Mouse (Mus musculus) kidney, embryonic 14.5 days (tissue): Measurements from ENCODE around the gene Srrm4. TPM values are rescaled to one million over a fixed set of nuclear protein-coding genes. Genes with fewer than 3 reads are reported as not detected.

Experiments
- ATAC-seq: fragments of 200-750 bp; cut with Nextera tagmentation; 2 replicates; pipeline ENCODE4 v1.8.0; 2017; ENCODE audit warnings: moderate number of reproducible peaks, mild to moderate bottlenecking, moderate TSS enrichment, moderate library complexity; ENCODE audit not compliant: low FRiP score, low TSS enrichment
- H3K27ac ChIP-seq: fragments of 300-500 bp; sonication (generic); 2 replicates; pipeline ENCODE4 v1.5.1; 2014; ENCODE audit warnings: low read depth, mild to moderate bottlenecking, low read length, moderate library complexity, mixed read lengths
- H3K27me3 ChIP-seq: fragments of 300-500 bp; sonication (generic); 2 replicates; pipeline ENCODE4 v1.6.1; 2014; ENCODE audit warnings: mild to moderate bottlenecking, low read length; ENCODE audit not compliant: control insufficient read depth, insufficient read depth
- H3K36me3 ChIP-seq: fragments of 300-500 bp; sonication (generic); 2 replicates; pipeline ENCODE4 v1.6.1; 2014; ENCODE audit warnings: low read length, mixed read lengths; ENCODE audit not compliant: control insufficient read depth, insufficient read depth
- H3K4me1 ChIP-seq: fragments of 300-500 bp; sonication (generic); 2 replicates; pipeline ENCODE4 v1.6.1; 2014; ENCODE audit warnings: low read length, mixed read lengths; ENCODE audit not compliant: control insufficient read depth, insufficient read depth
- H3K4me2 ChIP-seq: fragments of 300-500 bp; sonication (generic); replicated peaks from 2 replicates; pipeline ENCODE4 v1.6.1; 2014; ENCODE audit warnings: low read depth, mild to moderate bottlenecking, low read length
- H3K4me3 ChIP-seq: fragments of 300-500 bp; sonication (generic); 2 replicates; pipeline ENCODE4 v1.5.1; 2014; ENCODE audit warnings: mild to moderate bottlenecking, low read length
- H3K9ac ChIP-seq: fragments of 300-500 bp; sonication (generic); 2 replicates; pipeline ENCODE4 v1.6.1; 2014; ENCODE audit warnings: low read depth, mild to moderate bottlenecking, low read length, moderate library complexity
- H3K9me3 ChIP-seq: fragments of 300-500 bp; sonication (generic); 2 replicates; pipeline ENCODE4 v1.6.1; 2016; ENCODE audit warnings: low read length; ENCODE audit not compliant: control insufficient read depth
- WGBS: fragments of 180-500 bp; shearing (Covaris S2); extraction: QIAGEN DNeasy Blood & Tissue Kit; methylation state at CpG from one replicate; pipeline ENCODE4 v1.1.7; 2014; 5-methylcytosine and 5-hydroxymethylcytosine counted together
- polyA plus RNA-seq: library from polyadenylated mRNA; unstranded; fragments of >200 nt; fragmentation: Nextera tagmentation; extraction: Ambion mirVana; gene quantifications from 2 replicates; pipeline ENCODE4 v1.2.1, GENCODE M21; 2014

Srrm4 gene
- polyA plus RNA-seq, result 0.10 and 0.32 TPM in 2 replicates

- Histone ChIP-seq H3K36me3 (no peaks in the 10 kb centered on the region), H3K4me1 (0 out of 2 replicates have a peak, but pooled peaks cover 5% of the 10 kb centered on the region), H3K4me2 (peak within 1 kb of the TSS; percentile 39), H3K9me3 (no peaks in the 10 kb centered on the region; the same call in 1 of the 2 replicates), H3K9ac (no peak within 1 kb of the TSS), H3K4me3 (peak within 1 kb of the TSS; percentile 25), H3K27ac (no peak within 1 kb of the TSS), H3K27me3 (peaks cover 49% of the 10 kb centered on the region)
- WGBS, result 1% methylated on average over 48 of the region's 53 CpGs
- peak; percentile 81 for ATAC-seq
These were observed at the start of gene Srrm4 for GRCm38 (mm10) chr5:116591346-116592048. Gene Srrm4 (minus strand): TSS chr5:116591817.

GRCm38 (mm10) chr5:116592801-116593430 is 1.3 kb upstream of the Srrm4 start:
- H3K27me3 ChIP-seq, result peaks cover 49% of the 10 kb centered on the region
- no peak for ATAC-seq
- H3K9ac ChIP-seq, result no peak overlapping the region
- no peaks in the 10 kb centered on the region for H3K36me3 ChIP-seq
- no peak overlapping the region for H3K4me2 ChIP-seq
- H3K27ac ChIP-seq, result no peak overlapping the region
- no peaks in the 10 kb centered on the region; the same call in 1 of the 2 replicates for H3K9me3 ChIP-seq
- no peak overlapping the region for H3K4me3 ChIP-seq
- 0 out of 2 replicates have a peak, but pooled peaks cover 5% of the 10 kb centered on the region for H3K4me1 ChIP-seq
- WGBS, result under 1% methylated on average over 12 of the region's 12 CpGs

GRCm38 (mm10) chr5:116592049-116592800 is 608 bp upstream of the Srrm4 start:
- peak overlapping the region; percentile 25 for H3K4me3 ChIP-seq
- H3K9me3 ChIP-seq, result no peaks in the 10 kb centered on the region; the same call in 1 of the 2 replicates
- H3K27ac ChIP-seq, result no peak overlapping the region
- no peak overlapping the region for H3K9ac ChIP-seq
- 0 out of 2 replicates have a peak, but pooled peaks cover 5% of the 10 kb centered on the region for H3K4me1 ChIP-seq
- H3K27me3 ChIP-seq, result peaks cover 49% of the 10 kb centered on the region
- 1% methylated on average over 32 of the region's 32 CpGs for WGBS
- no peak for ATAC-seq
- peak overlapping the region; percentile 39 for H3K4me2 ChIP-seq
- H3K36me3 ChIP-seq, result no peaks in the 10 kb centered on the region

GRCm38 (mm10) chr5:116590698-116591097 is 919 bp downstream of the Srrm4 start:
- H3K4me3 ChIP-seq, result no peak overlapping the region
- no peak overlapping the region for H3K27ac ChIP-seq
- H3K4me1 ChIP-seq, result 0 out of 2 replicates have a peak, but pooled peaks cover 5% of the 10 kb centered on the region
- no peak for ATAC-seq
- no peak overlapping the region for H3K9ac ChIP-seq
- 12% methylated on average over 10 of the region's 10 CpGs for WGBS
- no peaks in the 10 kb centered on the region for H3K36me3 ChIP-seq
- H3K4me2 ChIP-seq, result no peak overlapping the region
- no peaks in the 10 kb centered on the region; the same call in 1 of the 2 replicates for H3K9me3 ChIP-seq
- peaks cover 49% of the 10 kb centered on the region for H3K27me3 ChIP-seq

GRCm38 (mm10) chr5:116589631-116590030 is 2.0 kb downstream of the Srrm4 start:
- no peak overlapping the region for H3K9ac ChIP-seq
- H3K4me3 ChIP-seq, result no peak overlapping the region
- H3K4me1 ChIP-seq, result 0 out of 2 replicates have a peak, but pooled peaks cover 5% of the 10 kb centered on the region
- ATAC-seq, result no peak
- peaks cover 49% of the 10 kb centered on the region for H3K27me3 ChIP-seq
- H3K4me2 ChIP-seq, result no peak overlapping the region
- no peaks in the 10 kb centered on the region; the same call in 1 of the 2 replicates for H3K9me3 ChIP-seq
- no peak overlapping the region for H3K27ac ChIP-seq
- WGBS, result 78% methylated on average over 8 of the region's 8 CpGs
- no peaks in the 10 kb centered on the region for H3K36me3 ChIP-seq

- WGBS, result 70% methylated on average over 10 of the region's 10 CpGs
- no peak for ATAC-seq
- peaks cover 47% of the 10 kb centered on the region for H3K27me3 ChIP-seq
These were observed 2.8 kb downstream of the Srrm4 start for GRCm38 (mm10) chr5:116588836-116589235.

GRCm38 (mm10) chr5:116579533-116579932 is 12.1 kb downstream of the Srrm4 start:
- 84% methylated on average over 8 of the region's 8 CpGs for WGBS
- Histone ChIP-seq H3K4me2 (no peak overlapping the region), H3K4me1 (no peaks in the 10 kb centered on the region), H3K36me3 (no peaks in the 10 kb centered on the region), H3K4me3 (no peak overlapping the region), H3K9ac (no peak overlapping the region), H3K27ac (no peak overlapping the region), H3K27me3 (no peaks in the 10 kb centered on the region), H3K9me3 (no peaks in the 10 kb centered on the region)
- ATAC-seq, result no peak

More at GRCm38 (mm10) chr5:116588836-116589235, 2.8 kb downstream of the Srrm4 start:
- Histone ChIP-seq H3K4me1 (0 out of 2 replicates have a peak, but pooled peaks cover 5% of the 10 kb centered on the region), H3K9ac (no peak overlapping the region), H3K4me3 (no peak overlapping the region), H3K27ac (no peak overlapping the region), H3K9me3 (no peaks in the 10 kb centered on the region; the same call in 1 of the 2 replicates), H3K4me2 (no peak overlapping the region), H3K36me3 (no peaks in the 10 kb centered on the region)

- Histone ChIP-seq H3K27ac (no peak overlapping the region), H3K9me3 (no peaks in the 10 kb centered on the region), H3K4me2 (no peak overlapping the region), H3K4me3 (no peak overlapping the region), H3K9ac (no peak overlapping the region), H3K4me1 (no peaks in the 10 kb centered on the region), H3K36me3 (no peaks in the 10 kb centered on the region), H3K27me3 (no peaks in the 10 kb centered on the region)
- 79% methylated on average over 5 of the region's 5 CpGs for WGBS
- no peak for ATAC-seq
These were observed 14.5 kb downstream of the Srrm4 start for GRCm38 (mm10) chr5:116577082-116577481.
